Mouse (Mus musculus) liver, postnatal 0 days (tissue): ENCODE measurements around the gene Plcb4. TPM values are rescaled to one million over a fixed set of nuclear protein-coding genes. Genes with fewer than 3 reads are reported as not detected.

ENCODE experiments used
- ATAC-seq: fragments of 200-750 bp; cut with Nextera tagmentation; 2 replicates; pipeline ENCODE4 v1.8.0; 2017; ENCODE audit warnings: mild to moderate bottlenecking, moderate library complexity
- DNase-seq: peaks from one replicate; pipeline ENCODE4 v3.0.0-alpha.2; 2016
- H3K27ac ChIP-seq: fragments of 300-500 bp; sonication (generic); 2 replicates; pipeline ENCODE4 v1.5.1; 2014; ENCODE audit warnings: antibody characterized with exemption, moderate library complexity, mild to moderate bottlenecking, low read depth
- H3K27me3 ChIP-seq: fragments of 300-500 bp; sonication (generic); 2 replicates; pipeline ENCODE4 v1.6.1; 2014; ENCODE audit warnings: low read length, control low read depth, mixed read lengths; ENCODE audit not compliant: insufficient read depth
- H3K36me3 ChIP-seq: fragments of 300-500 bp; sonication (generic); replicated peaks from 2 replicates; pipeline ENCODE4 v1.6.1; 2014; ENCODE audit warnings: mild to moderate bottlenecking, control low read depth, low read length, moderate library complexity, mixed read lengths; ENCODE audit not compliant: insufficient read depth
- H3K4me1 ChIP-seq: fragments of 300-500 bp; sonication (generic); 2 replicates; pipeline ENCODE4 v1.6.1; 2014; ENCODE audit warnings: antibody characterized with exemption, mild to moderate bottlenecking, control low read depth; ENCODE audit not compliant: insufficient read depth
- H3K4me2 ChIP-seq: fragments of 300-500 bp; sonication (generic); 2 replicates; pipeline ENCODE4 v1.6.1; 2014; ENCODE audit warnings: low read depth, mild to moderate bottlenecking, low read length, moderate library complexity, mixed read lengths
- H3K4me3 ChIP-seq: fragments of 300-500 bp; sonication (generic); 2 replicates; pipeline ENCODE4 v1.5.1; 2014; ENCODE audit warnings: low read depth, low read length
- H3K9ac ChIP-seq: fragments of 300-500 bp; sonication (generic); replicated peaks from 2 replicates; pipeline ENCODE4 v1.6.1; 2014; ENCODE audit warnings: mild to moderate bottlenecking, moderate library complexity
- H3K9me3 ChIP-seq: fragments of 300-500 bp; sonication (generic); 2 replicates; pipeline ENCODE4 v1.6.1; 2016; ENCODE audit warnings: mild to moderate bottlenecking, control low read depth, low read length, mixed read lengths
- CTCF ChIP-seq: sonication (generic); IDR thresholded peaks from 2 replicates; pipeline ENCODE4 v1.5.1; 2016; ENCODE audit warnings: antibody characterized with exemption, low read depth
- EP300 ChIP-seq: IDR thresholded peaks from 2 replicates; pipeline ENCODE4 v1.6.1; 2016; ENCODE audit warnings: antibody characterized with exemption, low read depth, mild to moderate bottlenecking
- WGBS: fragments of 180-500 bp; shearing (Covaris S2); extraction: QIAGEN DNeasy Blood & Tissue Kit; methylation state at CpG from one replicate; pipeline ENCODE4 v1.1.7; 2014; ENCODE audit not compliant: insufficient replicate concordance; 5-methylcytosine and 5-hydroxymethylcytosine counted together
- polyA plus RNA-seq: library from polyadenylated mRNA; unstranded; fragments of >200 nt; fragmentation: Nextera tagmentation; extraction: Ambion mirVana; gene quantifications from 2 replicates; pipeline ENCODE4 v1.2.1, GENCODE M21; 2015

The Plcb4 gene
- polyA plus RNA-seq, 1 experiment from 2014 or later = 2.8 TPM

- Histone ChIP-seq H3K4me2 (no peak overlapping the region), H3K27me3 (no peaks in the 10 kb centered on the region), H3K36me3 (no peaks in the 10 kb centered on the region), H3K9ac (no peak overlapping the region), H3K27ac (no peak overlapping the region), H3K4me3 (no peak overlapping the region), H3K4me1 (no peaks in the 10 kb centered on the region; the same call in 1 of the 2 replicates), H3K9me3 (no peaks in the 10 kb centered on the region)
- no peak for TF ChIP-seq CTCF
- TF ChIP-seq EP300 = no peak
- 79% methylated on average over 1 of the region's 1 CpGs for WGBS
- ATAC-seq (no peak), DNase-seq (no peak)
These were observed 5.0 kb downstream of the Plcb4 start for GRCm38 (mm10) chr2:135663785-135664184.

- 86% methylated on average over 2 of the region's 2 CpGs for WGBS
- TF ChIP-seq EP300 (no peak), CTCF (no peak)
- H3K4me3 ChIP-seq = no peak overlapping the region
These were observed 8.7 kb downstream of the Plcb4 start for GRCm38 (mm10) chr2:135667496-135667895.

GRCm38 (mm10) chr2:135672459-135673104, 13.8 kb downstream of the Plcb4 start:
- H3K4me1 ChIP-seq = no peaks in the 10 kb centered on the region
- H3K4me3 ChIP-seq = no peak overlapping the region
- DNase-seq (no peak), ATAC-seq (no peak)
- H3K9me3 ChIP-seq = no peaks in the 10 kb centered on the region
- no peak overlapping the region for H3K27ac ChIP-seq
- WGBS = 69% methylated on average over 10 of the region's 10 CpGs
- H3K4me2 ChIP-seq = no peak overlapping the region
- no peaks in the 10 kb centered on the region for H3K36me3 ChIP-seq
- no peaks in the 10 kb centered on the region for H3K27me3 ChIP-seq
- no peak for TF ChIP-seq EP300
- no peak for TF ChIP-seq CTCF
- H3K9ac ChIP-seq = no peak overlapping the region

More at GRCm38 (mm10) chr2:135667496-135667895, 8.7 kb downstream of the Plcb4 start:
- DNase-seq = no peak
- H3K4me1 ChIP-seq = no peaks in the 10 kb centered on the region; the same call in 1 of the 2 replicates
- ATAC-seq = no peak
- H3K27ac ChIP-seq = no peak overlapping the region
- H3K9ac ChIP-seq = no peak overlapping the region
- H3K4me2 ChIP-seq = no peak overlapping the region
- no peaks in the 10 kb centered on the region for H3K9me3 ChIP-seq
- H3K27me3 ChIP-seq = no peaks in the 10 kb centered on the region
- no peaks in the 10 kb centered on the region for H3K36me3 ChIP-seq

- WGBS = 88% methylated on average over 8 of the region's 8 CpGs
- Histone ChIP-seq H3K4me1 (no peaks in the 10 kb centered on the region), H3K9ac (no peak overlapping the region), H3K4me3 (no peak overlapping the region), H3K27ac (no peak overlapping the region), H3K27me3 (no peaks in the 10 kb centered on the region), H3K36me3 (no peaks in the 10 kb centered on the region), H3K4me2 (no peak overlapping the region), H3K9me3 (no peaks in the 10 kb centered on the region)
- TF ChIP-seq CTCF (no peak), EP300 (no peak)
- ATAC-seq (no peak), DNase-seq (no peak)
These were observed 14.8 kb downstream of the Plcb4 start for GRCm38 (mm10) chr2:135673649-135674048.

GRCm38 (mm10) chr2:135675284-135675683, 16.5 kb downstream of the Plcb4 start:
- no peak for DNase-seq
- TF ChIP-seq EP300 (no peak), CTCF (no peak)
- Histone ChIP-seq H3K9me3 (no peaks in the 10 kb centered on the region), H3K4me1 (no peaks in the 10 kb centered on the region), H3K4me2 (no peak overlapping the region), H3K27ac (no peak overlapping the region), H3K9ac (no peak overlapping the region), H3K36me3 (no peaks in the 10 kb centered on the region), H3K4me3 (no peak overlapping the region), H3K27me3 (no peaks in the 10 kb centered on the region)
- WGBS = 74% methylated on average over 5 of the region's 5 CpGs
- no peak for ATAC-seq

GRCm38 (mm10) chr2:135676978-135677501, 18.2 kb downstream of the Plcb4 start:
- 73% methylated on average over 8 of the region's 8 CpGs for WGBS
- no peaks in the 10 kb centered on the region for H3K36me3 ChIP-seq
- no peaks in the 10 kb centered on the region for H3K4me1 ChIP-seq
- no peak overlapping the region for H3K4me3 ChIP-seq
- H3K9ac ChIP-seq = no peak overlapping the region
- ATAC-seq = no peak
- H3K27ac ChIP-seq = no peak overlapping the region
- no peaks in the 10 kb centered on the region for H3K27me3 ChIP-seq
- no peaks in the 10 kb centered on the region for H3K9me3 ChIP-seq
- DNase-seq = no peak
- H3K4me2 ChIP-seq = no peak overlapping the region
- TF ChIP-seq EP300 (no peak), CTCF (no peak)
